Mouse (Mus musculus): ENCODE measurements around the gene Tlcd2.

The Tlcd2 gene

GRCm38 (mm10) chr11:75460844-75461742 lies at the start of gene Tlcd2:
Gene Tlcd2, plus strand, starts transcription at chr11:75461715.
- DNase-seq, result peak; percentile 98

- DNase-seq, result no peak
These were observed 46.4 kb upstream of the Tlcd2 start for GRCm38 (mm10) chr11:75415096-75415495.

- no peak for DNase-seq
These were observed 45.5 kb upstream of the Tlcd2 start for GRCm38 (mm10) chr11:75415994-75416393.

GRCm38 (mm10) chr11:75420037-75420436 lies 41.5 kb upstream of the Tlcd2 start:
- DNase-seq, result no peak

- no peak for DNase-seq
These were observed 40.6 kb upstream of the Tlcd2 start for GRCm38 (mm10) chr11:75420810-75421374.

- no peak for DNase-seq
These were observed 40.0 kb upstream of the Tlcd2 start for GRCm38 (mm10) chr11:75421375-75422012.

- DNase-seq, result no peak
These were observed 39.3 kb upstream of the Tlcd2 start, which contains the start of gene Serpinf1 for GRCm38 (mm10) chr11:75422013-75422792. Gene Serpinf1, minus strand, starts transcription at chr11:75422701.

GRCm38 (mm10) chr11:75423091-75423490 lies 38.4 kb upstream of the Tlcd2 start:
- no peak for DNase-seq

- DNase-seq, result no peak
These were observed 37.5 kb upstream of the Tlcd2 start for GRCm38 (mm10) chr11:75424033-75424432.

- DNase-seq, result no peak
These were observed 37.1 kb upstream of the Tlcd2 start for GRCm38 (mm10) chr11:75424459-75424858.

- no peak for DNase-seq
These were observed 32.4 kb upstream of the Tlcd2 start for GRCm38 (mm10) chr11:75429019-75429705.

- DNase-seq, result peak; percentile 75
These were observed 30.2 kb upstream of the Tlcd2 start for GRCm38 (mm10) chr11:75431307-75431706.

- DNase-seq, result no peak
These were observed 27.4 kb upstream of the Tlcd2 start for GRCm38 (mm10) chr11:75434138-75434537.

- no peak for DNase-seq
These were observed 23.3 kb upstream of the Tlcd2 start for GRCm38 (mm10) chr11:75438194-75438593.

- no peak for DNase-seq
These were observed 22.7 kb upstream of the Tlcd2 start for GRCm38 (mm10) chr11:75438804-75439203.

GRCm38 (mm10) chr11:75439363-75439762 lies 22.2 kb upstream of the Tlcd2 start, which contains the start of gene Serpinf2:
Gene Serpinf2, minus strand, starts transcription at chr11:75439591.
- DNase-seq, result no peak

- DNase-seq, result no peak
These were observed 21.6 kb upstream of the Tlcd2 start for GRCm38 (mm10) chr11:75439951-75440350.

GRCm38 (mm10) chr11:75441034-75441433 lies 20.5 kb upstream of the Tlcd2 start:
- DNase-seq, result no peak

- no peak for DNase-seq
These were observed 19.9 kb upstream of the Tlcd2 start for GRCm38 (mm10) chr11:75441601-75442000.

- no peak for DNase-seq
These were observed 17.8 kb upstream of the Tlcd2 start for GRCm38 (mm10) chr11:75443711-75444110.

GRCm38 (mm10) chr11:75448575-75448974 lies 12.9 kb upstream of the Tlcd2 start:
- no peak for DNase-seq

GRCm38 (mm10) chr11:75449695-75450094 lies 11.8 kb upstream of the Tlcd2 start:
- DNase-seq, result no peak
